Mouse (Mus musculus) cerebellum, adult 18-20 months (tissue): ENCODE results near the gene Dbp.
A peak's percentile ranks its signal among the peaks of the same experiment; 100 is the strongest.

Source experiments
- DNase-seq, 2 experiments: peaks; one replicate each; pipeline ENCODE4 v3.0.0; 2021

Dbp gene

GRCm38 (mm10) chr7:45695098-45695497 lies 9.8 kb upstream of the Dbp start:
- no peak for DNase-seq

GRCm38 (mm10) chr7:45697894-45698293 lies 7.0 kb upstream of the Dbp start:
- no peak for DNase-seq

- peak; percentile 57 to 66 for DNase-seq
Observed at GRCm38 (mm10) chr7:45699523-45700141, 5.3 kb upstream of the Dbp start, which contains the start of gene Car11. Car11 (plus strand) TSS chr7:45699843.

GRCm38 (mm10) chr7:45700301-45701015 lies 4.4 kb upstream of the Dbp start:
- peak; percentile 84 to 87 for DNase-seq

- peak in 1 of 2 experiments; percentile 60 for DNase-seq
Observed at GRCm38 (mm10) chr7:45701072-45701471, 3.8 kb upstream of the Dbp start.

GRCm38 (mm10) chr7:45701607-45702006 lies 3.3 kb upstream of the Dbp start:
- peak in 1 of 2 experiments; percentile 22 for DNase-seq

GRCm38 (mm10) chr7:45702316-45702715 lies 2.6 kb upstream of the Dbp start:
- peak in 1 of 2 experiments; percentile 21 for DNase-seq

GRCm38 (mm10) chr7:45702809-45703520 lies 1.9 kb upstream of the Dbp start:
- DNase-seq, result peak in 1 of 2 experiments; percentile 23

GRCm38 (mm10) chr7:45703521-45704033 lies 1.3 kb upstream of the Dbp start:
- DNase-seq, result no peak

- peak; percentile 71 to 74 for DNase-seq
Observed at GRCm38 (mm10) chr7:45704046-45704559, 785 bp upstream of the Dbp start.

- DNase-seq, result no peak
Observed at GRCm38 (mm10) chr7:45705443-45705864, 566 bp downstream of the Dbp start.

- peak; percentile 70 to 74 for DNase-seq
Observed at GRCm38 (mm10) chr7:45705873-45706281, 989 bp downstream of the Dbp start.

GRCm38 (mm10) chr7:45706721-45707241 lies 1.9 kb downstream of the Dbp start:
- peak; percentile 80 to 89 for DNase-seq

- DNase-seq, result peak; percentile 95 to 96
Observed at GRCm38 (mm10) chr7:45707375-45707967, 2.6 kb downstream of the Dbp start.

- DNase-seq, result peak in 1 of 2 experiments; percentile 43
Observed at GRCm38 (mm10) chr7:45708221-45708761, 3.4 kb downstream of the Dbp start.

GRCm38 (mm10) chr7:45709036-45709435 lies 4.1 kb downstream of the Dbp start:
- peak in 1 of 2 experiments; percentile 23 for DNase-seq

- peak in 1 of 2 experiments; percentile 22 for DNase-seq
Observed at GRCm38 (mm10) chr7:45709677-45710355, 4.9 kb downstream of the Dbp start.

- peak in 1 of 2 experiments; percentile 17 for DNase-seq
Observed at GRCm38 (mm10) chr7:45710477-45711191, 5.7 kb downstream of the Dbp start.

- peak in 1 of 2 experiments; percentile 17 for DNase-seq
Observed at GRCm38 (mm10) chr7:45711316-45712021, 6.6 kb downstream of the Dbp start.
